Mouse (Mus musculus): ENCODE data around the gene Lrp2.
"Not testable (repeated sequence)": the region's sequence is repeated elsewhere in the genome, so short reads cannot be mapped to it uniquely, and the experiment has no call there.

Gene Lrp2

GRCm38 (mm10) chr2:69582861-69583260 is 3.0 kb downstream of the Lrp2 start:
- no peak for DNase-seq (ENCODE audit: low spot score)

- DNase-seq (ENCODE audit: low spot score) = not testable (repeated sequence)
These were observed 3.8 kb downstream of the Lrp2 start for GRCm38 (mm10) chr2:69582068-69582467.

GRCm38 (mm10) chr2:69580091-69580490 is 5.8 kb downstream of the Lrp2 start:
- DNase-seq (ENCODE audit: low spot score) = no peak

GRCm38 (mm10) chr2:69578206-69578605 is 7.7 kb downstream of the Lrp2 start:
- DNase-seq (ENCODE audit: low spot score) = no peak

GRCm38 (mm10) chr2:69576531-69576930 is 9.3 kb downstream of the Lrp2 start:
- no peak for DNase-seq (ENCODE audit: low spot score)

- no peak for DNase-seq (ENCODE audit: low spot score)
These were observed 10.9 kb downstream of the Lrp2 start for GRCm38 (mm10) chr2:69574934-69575333.

- DNase-seq (ENCODE audit: low spot score) = no peak
These were observed 11.6 kb downstream of the Lrp2 start for GRCm38 (mm10) chr2:69574261-69574660.

GRCm38 (mm10) chr2:69573733-69574054 is 12.2 kb downstream of the Lrp2 start:
- no peak for DNase-seq (ENCODE audit: low spot score)

GRCm38 (mm10) chr2:69573038-69573732 is 12.7 kb downstream of the Lrp2 start:
- DNase-seq (ENCODE audit: low spot score) = no peak

- no peak for DNase-seq (ENCODE audit: low spot score)
These were observed 15.3 kb downstream of the Lrp2 start for GRCm38 (mm10) chr2:69570556-69570955.

GRCm38 (mm10) chr2:69566281-69566680 is 19.6 kb downstream of the Lrp2 start:
- no peak for DNase-seq (ENCODE audit: low spot score)

GRCm38 (mm10) chr2:69563492-69563891 is 22.4 kb downstream of the Lrp2 start:
- DNase-seq (ENCODE audit: low spot score) = no peak

- no peak for DNase-seq (ENCODE audit: low spot score)
These were observed 23.1 kb downstream of the Lrp2 start for GRCm38 (mm10) chr2:69562761-69563160.

GRCm38 (mm10) chr2:69560221-69560620 is 25.6 kb downstream of the Lrp2 start:
- no peak for DNase-seq (ENCODE audit: low spot score)

GRCm38 (mm10) chr2:69559380-69559779 is 26.5 kb downstream of the Lrp2 start:
- no peak for DNase-seq (ENCODE audit: low spot score)

GRCm38 (mm10) chr2:69556686-69557085 is 29.2 kb downstream of the Lrp2 start:
- DNase-seq (ENCODE audit: low spot score) = no peak

GRCm38 (mm10) chr2:69551639-69552038 is 34.2 kb downstream of the Lrp2 start:
- DNase-seq (ENCODE audit: low spot score) = no peak

GRCm38 (mm10) chr2:69546823-69547222 is 39.0 kb downstream of the Lrp2 start:
- no peak for DNase-seq (ENCODE audit: low spot score)

GRCm38 (mm10) chr2:69536018-69536417 is 49.8 kb downstream of the Lrp2 start:
- DNase-seq (ENCODE audit: low spot score) = no peak

GRCm38 (mm10) chr2:69531528-69532055 is 54.3 kb downstream of the Lrp2 start:
- no peak for DNase-seq (ENCODE audit: low spot score)

GRCm38 (mm10) chr2:69530691-69531527 is 55.0 kb downstream of the Lrp2 start:
- DNase-seq (ENCODE audit: low spot score) = no peak

GRCm38 (mm10) chr2:69530126-69530525 is 55.7 kb downstream of the Lrp2 start:
- DNase-seq (ENCODE audit: low spot score) = no peak

- no peak for DNase-seq (ENCODE audit: low spot score)
These were observed 65.6 kb downstream of the Lrp2 start for GRCm38 (mm10) chr2:69520273-69520672.
